Mouse (Mus musculus): ENCODE data around the gene Hspa12b.

DNA sequence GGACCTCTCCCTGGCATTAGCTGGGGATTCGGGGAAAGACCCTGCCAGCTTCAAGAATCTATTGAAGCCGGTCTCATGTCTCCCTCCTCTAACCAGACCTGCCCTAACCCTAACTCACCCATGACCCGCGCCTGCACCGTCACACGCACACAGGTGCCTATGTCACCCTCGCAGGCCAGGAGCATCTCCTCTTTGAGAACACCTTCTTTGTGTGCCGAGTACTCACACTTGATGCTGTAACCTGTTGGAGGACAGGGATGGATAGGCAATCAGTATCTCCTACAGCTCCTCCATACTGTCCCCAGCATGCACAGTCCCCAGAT, 19.9 kb downstream of the Hspa12b start:
- TF ChIP-seq EP300 (IDR thresholded peaks at IDR 0.05; ENCODE audit: low read depth), result no peak
- no peak for TF ChIP-seq CTCF (IDR thresholded peaks at IDR 0.05; ENCODE audit: low read depth)

Data from liver, postnatal 0 days (tissue).